Mouse (Mus musculus): ENCODE measurements around the gene Ppm1m. TPM values are rescaled to one million over a fixed set of nuclear protein-coding genes. Genes with fewer than 3 reads are reported as not detected.

Gene Ppm1m
- polyA plus RNA-seq, 1 experiment from 2014 or later: 10.0 TPM

- H3K9me3 ChIP-seq (ENCODE audit: control insufficient read depth): no peaks in the 10 kb centered on the region
- H3K36me3 ChIP-seq (ENCODE audit: control insufficient read depth, insufficient read depth): no peaks in the 10 kb centered on the region
- peak overlapping the region; percentile 47 for H3K4me3 ChIP-seq (ENCODE audit: low read depth, low read length)
- H3K27ac ChIP-seq (ENCODE audit: low read depth, low read length): peak overlapping the region; percentile 96
- H3K4me2 ChIP-seq (replicated peaks; ENCODE audit: low read depth): peak overlapping the region; percentile 59
- 4% methylated on average over 24 of the region's 24 CpGs for WGBS
- H3K27me3 ChIP-seq (replicated peaks; ENCODE audit: control insufficient read depth, insufficient read depth, low read length): no peaks in the 10 kb centered on the region
- peak; percentile 68 for ATAC-seq
- no peaks in the 10 kb centered on the region for H3K4me1 ChIP-seq (replicated peaks; ENCODE audit: control insufficient read depth, insufficient read depth, low read length)
- TF ChIP-seq CTCF (IDR thresholded peaks at IDR 0.05; ENCODE audit: low read depth): no peak
- H3K9ac ChIP-seq (ENCODE audit: low read depth, low read length): peak overlapping the region; percentile 58
Measured at GRCm38 (mm10) chr9:106159784-106160301, 39.7 kb downstream of the Ppm1m start.

- Histone ChIP-seq H3K4me3 (ENCODE audit: low read depth, low read length) (no peak overlapping the region), H3K36me3 (ENCODE audit: control insufficient read depth, insufficient read depth) (no peaks in the 10 kb centered on the region), H3K27ac (ENCODE audit: low read depth, low read length) (no peak overlapping the region), H3K9me3 (ENCODE audit: control insufficient read depth) (no peaks in the 10 kb centered on the region), H3K9ac (ENCODE audit: low read depth, low read length) (no peak overlapping the region), H3K27me3 (replicated peaks; ENCODE audit: control insufficient read depth, insufficient read depth, low read length) (no peaks in the 10 kb centered on the region), H3K4me2 (replicated peaks; ENCODE audit: low read depth) (peak overlapping the region; percentile 59; the same call in 1 of the 2 replicates), H3K4me1 (replicated peaks; ENCODE audit: control insufficient read depth, insufficient read depth, low read length) (no peaks in the 10 kb centered on the region)
- no peak for ATAC-seq
- TF ChIP-seq CTCF (IDR thresholded peaks at IDR 0.05; ENCODE audit: low read depth): no peak
- WGBS: 80% methylated on average over 9 of the region's 9 CpGs
Measured at GRCm38 (mm10) chr9:106159237-106159636, 40.3 kb downstream of the Ppm1m start.

- H3K36me3 ChIP-seq (ENCODE audit: control insufficient read depth, insufficient read depth): no peaks in the 10 kb centered on the region
- peak; percentile 73 for ATAC-seq
- H3K9me3 ChIP-seq (ENCODE audit: control insufficient read depth): no peaks in the 10 kb centered on the region
- no peak for TF ChIP-seq CTCF (IDR thresholded peaks at IDR 0.05; ENCODE audit: low read depth)
- no peaks in the 10 kb centered on the region for H3K4me1 ChIP-seq (replicated peaks; ENCODE audit: control insufficient read depth, insufficient read depth, low read length)
- 0 out of 2 replicates have a peak within 1 kb of the TSS, but pooled peaks have one; percentile 22 for H3K9ac ChIP-seq (ENCODE audit: low read depth, low read length)
- H3K27me3 ChIP-seq (replicated peaks; ENCODE audit: control insufficient read depth, insufficient read depth, low read length): no peaks in the 10 kb centered on the region
- H3K27ac ChIP-seq (ENCODE audit: low read depth, low read length): peak within 1 kb of the TSS; percentile 69
- 41% methylated on average over 6 of the region's 6 CpGs for WGBS
- peak within 1 kb of the TSS; percentile 46 for H3K4me2 ChIP-seq (replicated peaks; ENCODE audit: low read depth)
- H3K4me3 ChIP-seq (ENCODE audit: low read depth, low read length): peak within 1 kb of the TSS; percentile 29
Measured at GRCm38 (mm10) chr9:106158037-106158491, 41.5 kb downstream of the Ppm1m start, which contains the start of gene Glyctk. Gene Glyctk (minus strand): TSS chr9:106158138.

GRCm38 (mm10) chr9:106157623-106157925 lies 42.0 kb downstream of the Ppm1m start:
- peak overlapping the region; percentile 46 for H3K4me2 ChIP-seq (replicated peaks; ENCODE audit: low read depth)
- H3K4me3 ChIP-seq (ENCODE audit: low read depth, low read length): peak overlapping the region; percentile 29
- no peaks in the 10 kb centered on the region for H3K27me3 ChIP-seq (replicated peaks; ENCODE audit: control insufficient read depth, insufficient read depth, low read length)
- H3K4me1 ChIP-seq (replicated peaks; ENCODE audit: control insufficient read depth, insufficient read depth, low read length): no peaks in the 10 kb centered on the region
- TF ChIP-seq CTCF (IDR thresholded peaks at IDR 0.05; ENCODE audit: low read depth): no peak; the same call in 1 of the 2 replicates
- peak overlapping the region; percentile 69; the same call in 1 of the 2 replicates for H3K27ac ChIP-seq (ENCODE audit: low read depth, low read length)
- no peaks in the 10 kb centered on the region for H3K9me3 ChIP-seq (ENCODE audit: control insufficient read depth)
- 0 out of 2 replicates have a peak overlapping the region, but pooled peaks have one; percentile 22 for H3K9ac ChIP-seq (ENCODE audit: low read depth, low read length)
- WGBS: 81% methylated on average over 10 of the region's 10 CpGs
- ATAC-seq: peak; percentile 2; the same call in 1 of the 2 replicates
- no peaks in the 10 kb centered on the region for H3K36me3 ChIP-seq (ENCODE audit: control insufficient read depth, insufficient read depth)

GRCm38 (mm10) chr9:106156921-106157622 lies 42.5 kb downstream of the Ppm1m start:
- H3K4me3 ChIP-seq (ENCODE audit: low read depth, low read length): peak overlapping the region; percentile 29
- H3K4me1 ChIP-seq (replicated peaks; ENCODE audit: control insufficient read depth, insufficient read depth, low read length): no peaks in the 10 kb centered on the region
- H3K9me3 ChIP-seq (ENCODE audit: control insufficient read depth): no peaks in the 10 kb centered on the region
- 82% methylated on average over 21 of the region's 21 CpGs for WGBS
- H3K9ac ChIP-seq (ENCODE audit: low read depth, low read length): 0 out of 2 replicates have a peak overlapping the region, but pooled peaks have one; percentile 22
- ATAC-seq: no peak
- TF ChIP-seq CTCF (IDR thresholded peaks at IDR 0.05; ENCODE audit: low read depth): peak; percentile 29; the same call in 1 of the 2 replicates
- no peaks in the 10 kb centered on the region for H3K27me3 ChIP-seq (replicated peaks; ENCODE audit: control insufficient read depth, insufficient read depth, low read length)
- no peaks in the 10 kb centered on the region for H3K36me3 ChIP-seq (ENCODE audit: control insufficient read depth, insufficient read depth)
- H3K27ac ChIP-seq (ENCODE audit: low read depth, low read length): no peak overlapping the region
- peak overlapping the region; percentile 46 for H3K4me2 ChIP-seq (replicated peaks; ENCODE audit: low read depth)

- 60% methylated on average over 5 of the region's 5 CpGs for WGBS
- no peaks in the 10 kb centered on the region for H3K4me1 ChIP-seq (replicated peaks; ENCODE audit: control insufficient read depth, insufficient read depth, low read length)
Measured at GRCm38 (mm10) chr9:106156419-106156818, 43.1 kb downstream of the Ppm1m start.

More at GRCm38 (mm10) chr9:106156419-106156818, 43.1 kb downstream of the Ppm1m start:
- Histone ChIP-seq H3K27me3 (replicated peaks; ENCODE audit: control insufficient read depth, insufficient read depth, low read length) (no peaks in the 10 kb centered on the region), H3K9ac (ENCODE audit: low read depth, low read length) (no peak overlapping the region), H3K27ac (ENCODE audit: low read depth, low read length) (no peak overlapping the region), H3K4me3 (ENCODE audit: low read depth, low read length) (no peak overlapping the region), H3K36me3 (ENCODE audit: control insufficient read depth, insufficient read depth) (no peaks in the 10 kb centered on the region), H3K9me3 (ENCODE audit: control insufficient read depth) (no peaks in the 10 kb centered on the region), H3K4me2 (replicated peaks; ENCODE audit: low read depth) (peak overlapping the region; percentile 46)
- ATAC-seq: no peak
- peak; percentile 83 for TF ChIP-seq CTCF (IDR thresholded peaks at IDR 0.05; ENCODE audit: low read depth)
